Mouse (Mus musculus): Measurements from ENCODE around the gene Fbrsl1. TPM values are rescaled to one million over a fixed set of nuclear protein-coding genes. Genes with fewer than 3 reads are reported as not detected.

Gene Fbrsl1
- 4.5 and 14.4 TPM in 2 replicates for polyA plus RNA-seq (2021; fragmentation: Nextera tagmentation)
- long read RNA-seq, experiment 1, partial matches to known transcripts: 5 of 24 reads
- long read RNA-seq, experiment 1, other reads (novel, unspliced or antisense): 16 of 24 reads
- long read RNA-seq, experiment 2, partial matches to known transcripts: 3 of 14 reads
- long read RNA-seq, experiment 2, other reads (novel, unspliced or antisense): 10 of 14 reads

DNA sequence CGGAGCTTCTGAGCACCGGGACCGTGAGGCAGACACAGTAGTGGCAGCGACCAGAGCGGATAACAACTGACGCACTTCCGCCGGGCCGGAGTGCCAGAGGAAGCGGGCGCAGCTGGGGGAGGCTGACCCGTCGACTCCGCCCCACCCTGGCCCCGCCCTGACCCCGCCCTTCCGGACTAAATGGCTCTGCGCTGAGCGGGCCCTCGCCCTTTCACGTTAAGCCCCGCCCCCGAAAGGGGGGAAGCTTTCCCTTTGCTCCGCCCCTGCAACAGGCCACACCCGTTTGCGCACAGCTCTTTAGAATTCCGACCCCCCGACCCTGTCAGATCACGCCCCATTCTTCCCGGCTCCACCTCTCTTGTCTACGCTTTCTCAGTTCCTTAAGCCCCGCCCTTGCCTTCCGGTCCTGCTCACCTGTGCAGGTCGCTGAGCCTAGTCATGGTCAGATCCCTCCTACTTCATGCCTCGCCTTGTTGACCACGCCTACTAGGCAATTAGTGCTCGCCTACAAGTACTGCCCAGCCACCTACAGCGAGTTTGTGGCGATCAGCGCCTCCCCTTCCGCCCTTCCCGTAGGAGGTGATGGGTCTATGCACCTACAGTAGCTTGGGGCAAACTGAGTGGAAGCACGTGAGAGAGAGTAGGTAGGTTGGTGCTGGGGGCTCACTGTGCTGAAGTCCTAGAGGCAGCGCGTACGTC is at the start of gene Fbrsl1:
Gene Fbrsl1, minus strand, starts transcription at position 68 of the 699 bp plus-strand sequence.

DNA sequence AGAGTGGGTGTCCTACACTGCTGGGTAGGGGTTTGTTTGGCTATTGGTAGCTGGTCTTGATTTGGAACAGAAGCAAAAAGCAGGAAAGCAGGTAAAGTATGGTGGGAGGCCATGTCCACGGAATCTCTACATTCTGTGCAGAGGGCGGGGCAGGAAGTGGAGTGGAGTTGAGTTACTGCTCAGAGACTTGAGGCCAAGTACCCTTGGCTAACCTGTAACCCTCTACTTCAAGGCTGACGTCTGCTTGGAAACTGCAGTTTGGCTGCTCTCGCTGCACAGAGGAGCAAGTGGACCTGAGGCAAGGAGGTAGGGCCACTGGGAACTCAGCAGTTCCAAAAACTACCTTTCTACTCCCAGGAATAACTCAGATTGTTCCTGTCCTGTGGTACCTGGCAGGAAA is 103.8 kb downstream of the Fbrsl1 start, which contains the start of gene Lrcol1:
Gene Lrcol1, plus strand, starts transcription at position 207 of the 400 bp plus-strand sequence.

DNA sequence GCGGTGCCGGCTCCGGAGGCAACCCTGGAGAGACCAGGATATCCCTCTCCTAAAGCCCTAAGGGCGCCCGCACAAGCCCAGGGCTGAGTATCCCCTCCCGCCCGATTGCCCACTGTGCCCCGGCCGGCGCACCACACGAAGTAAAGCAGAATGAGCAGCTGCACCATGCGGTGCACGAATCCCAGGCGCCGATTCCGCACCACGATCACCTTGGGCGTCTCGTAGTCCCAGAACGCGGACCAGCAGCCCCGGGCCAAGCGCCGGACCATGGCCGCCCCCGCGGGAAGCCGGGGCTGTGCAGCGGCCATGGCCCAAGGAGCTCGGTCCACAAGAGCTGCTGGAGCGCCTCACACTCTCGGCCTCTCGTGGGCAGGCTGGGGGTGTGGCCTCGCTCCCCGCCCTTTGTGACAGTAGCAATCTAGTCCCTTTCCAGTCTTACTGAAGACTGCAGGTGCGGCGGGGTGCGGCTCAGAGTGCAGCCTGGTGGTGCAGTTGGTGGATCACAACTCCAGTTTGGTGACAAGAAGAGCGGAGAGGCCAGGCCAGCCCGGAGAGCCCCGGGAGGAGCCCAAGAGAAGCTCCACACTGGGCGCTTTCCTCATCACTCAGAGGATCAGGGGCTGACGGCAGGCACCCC is 105.5 kb downstream of the Fbrsl1 start, which contains the start of gene P2rx2:
Gene P2rx2, minus strand, starts transcription at position 565 of the 637 bp plus-strand sequence.

Other genes starting within 250 kb of the Fbrsl1 start
- 12.0 and 12.8 TPM in 2 replicates for gene Ankle2, start 217.5 kb downstream of the Fbrsl1 start, polyA plus RNA-seq (2021; fragmentation: Nextera tagmentation)
- 70.3 and 78.0 TPM in 2 replicates for gene Pgam5, start 178.6 kb downstream of the Fbrsl1 start, polyA plus RNA-seq (2021; fragmentation: Nextera tagmentation)
- 18.9 and 20.1 TPM in 2 replicates for gene Pxmp2, start 162.3 kb downstream of the Fbrsl1 start, polyA plus RNA-seq (2021; fragmentation: Nextera tagmentation)
- gene Pole, start 162.2 kb downstream of the Fbrsl1 start, polyA plus RNA-seq (2021; fragmentation: Nextera tagmentation): 0.41 and 0.47 TPM in 2 replicates
- gene P2rx2, start 105.3 kb downstream of the Fbrsl1 start, polyA plus RNA-seq (2021; fragmentation: Nextera tagmentation): not detected in 2 replicates
- gene Lrcol1, start 103.8 kb downstream of the Fbrsl1 start, polyA plus RNA-seq (2021; fragmentation: Nextera tagmentation): not detected in 2 replicates
- gene Galnt9, start 95.9 kb upstream of the Fbrsl1 start, polyA plus RNA-seq (2021; fragmentation: Nextera tagmentation): 25.9 and 78.1 TPM in 2 replicates
- gene Noc4l, start 204.9 kb upstream of the Fbrsl1 start, polyA plus RNA-seq (2021; fragmentation: Nextera tagmentation): 27.5 and 29.6 TPM in 2 replicates
- 4.3 and 4.6 TPM in 2 replicates for gene Ddx51, start 204.9 kb upstream of the Fbrsl1 start, polyA plus RNA-seq (2021; fragmentation: Nextera tagmentation)

All from left cerebral cortex, adult 6 months (tissue).